Mouse (Mus musculus): ENCODE measurements around the gene Cpe.

DNA sequence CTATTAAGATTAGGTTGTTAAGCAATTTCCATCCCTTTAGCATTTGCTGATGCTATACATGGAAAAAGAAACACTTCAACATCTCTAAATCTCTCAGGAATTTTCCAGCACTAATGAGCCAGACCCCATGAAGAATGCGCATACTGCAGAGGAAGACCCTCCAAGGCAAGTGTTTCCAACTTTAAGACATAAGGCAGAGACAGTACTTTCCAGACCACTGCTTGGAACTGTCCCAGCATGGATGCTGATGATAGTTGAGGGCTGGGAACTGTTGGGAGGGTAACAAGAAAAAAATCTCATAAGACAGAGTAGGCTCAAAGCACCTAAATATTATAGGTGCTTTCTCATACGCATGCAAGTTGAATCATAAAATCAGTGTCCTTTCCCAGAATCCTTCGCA lies 50.1 kb downstream of the Cpe start:
- TF ChIP-seq POLR2A (IDR thresholded peaks at IDR 0.05; ENCODE audit: low read depth, low read length) (no peak), CTCF (IDR thresholded peaks at IDR 0.05; ENCODE audit: borderline replicate concordance, insufficient read depth, low read length) (no peak)
